Mouse (Mus musculus) kidney, postnatal 0 days (tissue): ENCODE data around the gene Tmem268. TPM values are rescaled to one million over a fixed set of nuclear protein-coding genes. Genes with fewer than 3 reads are reported as not detected.

ENCODE experiments used
- ATAC-seq: fragments of 200-750 bp; cut with Nextera tagmentation; replicated peaks from 2 replicates; pipeline ENCODE4 v1.8.0; 2017; ENCODE audit warnings: low read depth, moderate number of reproducible peaks, moderate TSS enrichment, moderate library complexity; ENCODE audit not compliant: low FRiP score
- DNase-seq: peaks from one replicate; pipeline ENCODE4 v3.0.0-alpha.2; 2016; ENCODE audit warnings: low spot score
- H3K27ac ChIP-seq: fragments of 300-500 bp; sonication (generic); 2 replicates; pipeline ENCODE4 v1.5.1; 2014; ENCODE audit warnings: mild to moderate bottlenecking
- H3K27me3 ChIP-seq: fragments of 300-500 bp; sonication (generic); 2 replicates; pipeline ENCODE4 v1.6.1; 2014; ENCODE audit warnings: low read length, mixed read lengths; ENCODE audit not compliant: insufficient read depth
- H3K36me3 ChIP-seq: fragments of 300-500 bp; sonication (generic); 2 replicates; pipeline ENCODE4 v1.6.1; 2014; ENCODE audit warnings: low read length, mixed read lengths; ENCODE audit not compliant: insufficient read depth
- H3K4me1 ChIP-seq: fragments of 300-500 bp; sonication (generic); replicated peaks from 2 replicates; pipeline ENCODE4 v1.6.1; 2014; ENCODE audit warnings: antibody characterized with exemption, low read length, mixed read lengths; ENCODE audit not compliant: insufficient read depth
- H3K4me2 ChIP-seq: fragments of 300-500 bp; sonication (generic); 2 replicates; pipeline ENCODE4 v1.6.1; 2014; ENCODE audit warnings: mild to moderate bottlenecking, low read length, moderate library complexity, mixed read lengths
- H3K4me3 ChIP-seq: fragments of 300-500 bp; sonication (generic); replicated peaks from 2 replicates; pipeline ENCODE4 v1.5.1; 2014; ENCODE audit warnings: low read depth, low read length
- H3K9ac ChIP-seq: fragments of 300-500 bp; sonication (generic); 2 replicates; pipeline ENCODE4 v1.6.1; 2014; ENCODE audit warnings: low read depth, low read length
- H3K9me3 ChIP-seq: fragments of 300-500 bp; sonication (generic); replicated peaks from 2 replicates; pipeline ENCODE4 v1.6.1; 2016; ENCODE audit warnings: low read length, inconsistent platforms, mixed read lengths
- CTCF ChIP-seq: IDR thresholded peaks from 2 replicates; pipeline ENCODE4 v1.5.1; 2016; ENCODE audit warnings: antibody characterized with exemption, low read depth, mild to moderate bottlenecking, moderate library complexity
- WGBS: fragments of 180-500 bp; shearing (Covaris S2); extraction: QIAGEN DNeasy Blood & Tissue Kit; methylation state at CpG from one replicate; pipeline ENCODE4 v1.1.7; 2014; 5-methylcytosine and 5-hydroxymethylcytosine counted together
- polyA plus RNA-seq: library from polyadenylated mRNA; unstranded; fragments of >200 nt; fragmentation: Nextera tagmentation; extraction: Ambion mirVana; gene quantifications from 2 replicates; pipeline ENCODE4 v1.2.1, GENCODE M21; 2015

Tmem268 gene
- polyA plus RNA-seq, 1 experiment from 2014 or later, result 5.3 TPM

DNA sequence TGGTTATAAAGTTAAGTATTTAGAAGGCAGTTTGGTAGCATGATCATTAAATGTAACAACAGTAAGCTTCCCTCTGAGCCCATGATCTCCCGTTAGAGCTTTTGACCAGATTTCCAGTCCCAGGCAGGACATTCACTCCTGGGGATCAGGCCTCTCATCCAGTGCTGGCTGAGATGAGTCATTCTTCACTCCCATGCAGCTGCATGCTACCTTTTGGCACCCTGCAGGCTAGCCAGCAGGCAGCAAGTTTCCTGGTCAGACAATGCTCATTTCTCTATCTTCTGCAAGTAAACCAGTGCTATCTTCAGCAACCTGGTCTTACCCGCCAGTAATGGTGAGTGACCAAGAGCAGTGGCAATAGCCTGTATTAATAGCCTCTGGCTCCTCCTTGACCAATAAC lies 74.6 kb downstream of the Tmem268 start:
- H3K9ac ChIP-seq, result no peak overlapping the region
- no peak for TF ChIP-seq CTCF
- WGBS, result 81% methylated on average over 2 of the region's 2 CpGs

More for the DNA sequence above, 74.6 kb downstream of the Tmem268 start:
- ATAC-seq, result no peak
- no peak overlapping the region for H3K4me2 ChIP-seq
- H3K9me3 ChIP-seq, result no peaks in the 10 kb centered on the region
- DNase-seq, result no peak
- no peak overlapping the region for H3K27ac ChIP-seq
- no peaks in the 10 kb centered on the region for H3K4me1 ChIP-seq
- no peak overlapping the region for H3K4me3 ChIP-seq
- H3K27me3 ChIP-seq, result no peaks in the 10 kb centered on the region
- H3K36me3 ChIP-seq, result no peaks in the 10 kb centered on the region

Other genes with a start within 250 kb of the Tmem268 start
- not detected in 2 replicates for gene Orm1, start 214.2 kb upstream of the Tmem268 start, polyA plus RNA-seq
- not detected in 2 replicates for gene Orm3, start 202.6 kb upstream of the Tmem268 start, polyA plus RNA-seq
- gene Orm2, start 196.3 kb upstream of the Tmem268 start, polyA plus RNA-seq, result not detected in 2 replicates
- 2.9 and 3.3 TPM in 2 replicates for gene Akna, start 155.4 kb upstream of the Tmem268 start, polyA plus RNA-seq
- 3.4 TPM in 2 replicates for gene Whrn, start 62.8 kb upstream of the Tmem268 start, polyA plus RNA-seq
- 405 and 416 TPM in 2 replicates for gene Atp6v1g1, start 14.0 kb upstream of the Tmem268 start, polyA plus RNA-seq
- not detected in 2 replicates for gene Gm11213, start 46.5 kb downstream of the Tmem268 start, polyA plus RNA-seq
- gene Tex48, start 63.6 kb downstream of the Tmem268 start, polyA plus RNA-seq, result not detected in 2 replicates
- not detected in 2 replicates for gene Gm11214, start 104.6 kb downstream of the Tmem268 start, polyA plus RNA-seq
- 0.55 and 0.77 TPM in 2 replicates for gene Tnfsf15, start 186.3 kb downstream of the Tmem268 start, polyA plus RNA-seq